Mouse (Mus musculus) stomach, postnatal 0 days (tissue): ENCODE measurements around the gene Mul1. TPM values are rescaled to one million over a fixed set of nuclear protein-coding genes. Genes with fewer than 3 reads are reported as not detected.

ENCODE experiments used
- ATAC-seq: fragments of 200-750 bp; cut with Nextera tagmentation; 2 replicates; pipeline ENCODE4 v1.8.0; 2017; ENCODE audit not compliant: low FRiP score, low TSS enrichment
- DNase-seq: peaks from one replicate; pipeline ENCODE4 v3.0.0-alpha.2; 2016; ENCODE audit warnings: low spot score
- H3K27ac ChIP-seq: fragments of 300-500 bp; sonication (generic); replicated peaks from 2 replicates; pipeline ENCODE4 v1.5.1; 2014; ENCODE audit warnings: mild to moderate bottlenecking, control low read depth
- H3K27me3 ChIP-seq: fragments of 300-500 bp; sonication (generic); 2 replicates; pipeline ENCODE4 v1.6.1; 2014; ENCODE audit warnings: low read length; ENCODE audit not compliant: control insufficient read depth, insufficient read depth
- H3K36me3 ChIP-seq: fragments of 300-500 bp; sonication (generic); 2 replicates; pipeline ENCODE4 v1.6.1; 2014; ENCODE audit warnings: low read length, mixed read lengths; ENCODE audit not compliant: control insufficient read depth, insufficient read depth
- H3K4me1 ChIP-seq: fragments of 300-500 bp; sonication (generic); replicated peaks from 2 replicates; pipeline ENCODE4 v1.6.1; 2014; ENCODE audit warnings: antibody characterized with exemption; ENCODE audit not compliant: control insufficient read depth, insufficient read depth
- H3K4me2 ChIP-seq: fragments of 300-500 bp; sonication (generic); replicated peaks from 2 replicates; pipeline ENCODE4 v1.6.1; 2014; ENCODE audit warnings: low read depth, mild to moderate bottlenecking, control low read depth, moderate library complexity
- H3K4me3 ChIP-seq: fragments of 300-500 bp; sonication (generic); 2 replicates; pipeline ENCODE4 v1.5.1; 2014; ENCODE audit warnings: low read depth, low read length, control low read depth
- H3K9ac ChIP-seq: fragments of 300-500 bp; sonication (generic); 2 replicates; pipeline ENCODE4 v1.6.1; 2014; ENCODE audit warnings: mild to moderate bottlenecking, low read length, control low read depth, mixed read lengths
- H3K9me3 ChIP-seq: fragments of 300-500 bp; sonication (generic); 2 replicates; pipeline ENCODE4 v1.6.1; 2016; ENCODE audit warnings: low read length; ENCODE audit not compliant: control insufficient read depth
- CTCF ChIP-seq: IDR thresholded peaks from 2 replicates; pipeline ENCODE4 v1.5.1; 2016; ENCODE audit warnings: antibody characterized with exemption, low read depth, mild to moderate bottlenecking, moderate library complexity
- EP300 ChIP-seq: optimal IDR thresholded peaks from 2 replicates; pipeline ENCODE3; 2016; ENCODE audit warnings: antibody characterized with exemption
- WGBS: fragments of 180-500 bp; shearing (Covaris S2); extraction: QIAGEN DNeasy Blood & Tissue Kit; methylation state at CpG from one replicate; pipeline ENCODE4 v1.1.7; 2014; 5-methylcytosine and 5-hydroxymethylcytosine counted together
- polyA plus RNA-seq: library from polyadenylated mRNA; unstranded; fragments of >200 nt; fragmentation: Nextera tagmentation; extraction: Ambion mirVana; gene quantifications from 2 replicates; pipeline ENCODE4 v1.2.1, GENCODE M21; 2015

Gene Mul1
- polyA plus RNA-seq, 1 experiment from 2014 or later, result 17.1 TPM

DNA sequence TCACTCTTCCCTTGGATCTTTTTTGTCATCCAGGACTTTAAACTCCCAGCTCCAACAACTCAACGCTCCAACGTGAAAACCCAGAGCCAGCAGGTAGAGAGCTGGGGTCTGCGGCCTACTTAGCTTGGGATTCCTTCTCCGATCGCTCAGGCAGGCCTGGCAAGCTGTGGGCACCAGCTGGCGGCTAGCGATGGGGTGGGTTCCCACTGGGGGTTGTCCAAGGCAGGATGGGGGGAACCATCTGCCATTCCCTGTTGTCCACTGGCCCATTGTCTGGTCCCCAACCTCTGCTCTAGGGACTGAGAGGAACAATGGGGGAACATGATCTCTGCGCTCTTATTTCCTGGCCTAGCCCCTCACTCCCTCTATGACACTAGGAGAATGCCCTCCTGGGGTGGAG, 53.8 kb downstream of the Mul1 start:
- Histone ChIP-seq H3K9ac (no peak overlapping the region), H3K4me2 (no peak overlapping the region), H3K27me3 (no peaks in the 10 kb centered on the region), H3K4me1 (no peaks in the 10 kb centered on the region), H3K4me3 (no peak overlapping the region), H3K36me3 (no peaks in the 10 kb centered on the region), H3K9me3 (no peaks in the 10 kb centered on the region), H3K27ac (no peak overlapping the region)
- WGBS, result 66% methylated on average over 8 of the region's 8 CpGs
- TF ChIP-seq CTCF, result no peak
- DNase-seq (no peak), ATAC-seq (no peak)

DNA sequence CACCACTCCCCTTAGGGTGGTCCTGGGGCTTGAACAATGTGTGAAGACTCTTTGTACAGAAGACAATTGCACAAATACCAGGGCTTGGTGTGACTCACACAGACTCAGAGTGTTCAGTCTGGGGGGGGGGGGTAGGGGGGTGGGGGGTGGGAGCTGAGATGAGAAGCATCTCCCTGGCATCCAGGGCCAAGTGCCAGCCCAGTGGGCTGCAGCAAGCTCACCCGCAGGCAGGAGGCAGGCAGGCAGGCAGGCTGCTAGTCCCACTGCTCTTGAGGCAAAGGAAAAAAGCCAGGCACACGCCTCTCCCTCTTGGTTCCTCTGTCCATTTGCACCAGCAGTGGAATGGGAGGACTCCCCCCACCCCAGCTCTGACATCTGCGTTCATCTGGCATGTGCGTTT, 56.6 kb downstream of the Mul1 start:
- no peak overlapping the region for H3K27ac ChIP-seq
- TF ChIP-seq EP300 (no peak), CTCF (no peak)
- no peak for ATAC-seq
- H3K4me1 ChIP-seq, result peaks cover 3% of the 10 kb centered on the region; the same call in 1 of the 2 replicates
- no peak overlapping the region for H3K9ac ChIP-seq
- no peak for DNase-seq
- no peaks in the 10 kb centered on the region for H3K36me3 ChIP-seq
- 80% methylated on average over 4 of the region's 4 CpGs for WGBS
- no peak overlapping the region for H3K4me3 ChIP-seq
- no peak overlapping the region for H3K4me2 ChIP-seq
- no peaks in the 10 kb centered on the region for H3K27me3 ChIP-seq
- H3K9me3 ChIP-seq, result no peaks in the 10 kb centered on the region

Other genes with a start within 250 kb of the Mul1 start
- gene Hp1bp3, start 218.4 kb upstream of the Mul1 start, polyA plus RNA-seq, result 74.7 and 75.4 TPM in 2 replicates
- gene Sh2d5, start 184.3 kb upstream of the Mul1 start, polyA plus RNA-seq, result 0.19 and 0.25 TPM in 2 replicates
- 0.21 and 0.39 TPM in 2 replicates for gene Kif17, start 184.2 kb upstream of the Mul1 start, polyA plus RNA-seq
- 253 and 258 TPM in 2 replicates for gene Ddost, start 129.9 kb upstream of the Mul1 start, polyA plus RNA-seq
- 62.1 and 77.1 TPM in 2 replicates for gene Pink1, start 108.4 kb upstream of the Mul1 start, polyA plus RNA-seq
- gene Cda, start 66.7 kb upstream of the Mul1 start, polyA plus RNA-seq, result 12.5 and 15.2 TPM in 2 replicates
- gene Fam43b, start 38.1 kb upstream of the Mul1 start, polyA plus RNA-seq, result 0.07 TPM in 1 of 2 replicates, not detected in the other
- gene Camk2n1, start 19.6 kb downstream of the Mul1 start, polyA plus RNA-seq, result 4.5 and 4.8 TPM in 2 replicates
- 0.10 and 0.16 TPM in 2 replicates for gene Vwa5b1, start 201.2 kb downstream of the Mul1 start, polyA plus RNA-seq